Mouse (Mus musculus) Patski (cell line): ENCODE results near the gene Dhrs7. TPM values are rescaled to one million over a fixed set of nuclear protein-coding genes. Genes with fewer than 3 reads are reported as not detected.
"Not testable (repeated sequence)": the region's sequence is repeated elsewhere in the genome, so short reads cannot be mapped to it uniquely, and the experiment has no call there.

Experiments used
- ATAC-seq: fragments of 100-300 bp; one replicate; pipeline ENCODE4 v1.8.0; 2021
- CTCF ChIA-PET: fragments of 350-600 bp; sonication (Branson Sonifier 250); formaldehyde crosslinking; loops from one replicate; lab custom pipeline; 2022; ENCODE audit warnings: inconsistent platforms; lab: Charles Lee
- POLR2A ChIA-PET: fragments of 350-600 bp; sonication (Branson Sonifier 250); formaldehyde crosslinking; loops from one replicate; lab custom pipeline; 2022; ENCODE audit warnings: antibody characterized with exemption, inconsistent platforms; lab: Charles Lee
- DNase-seq: peaks from one replicate; pipeline ENCODE4 v3.0.0-alpha.2; 2011; ENCODE audit warnings: low read depth, low spot score
- H3K27me3 ChIP-seq: fragments of 371-371 bp; one replicate; pipeline ENCODE4 v1.5.1; 2021
- CTCF ChIP-seq: fragments of 100-300 bp; IDR thresholded peaks from one replicate; pipeline ENCODE4 v1.5.1; 2021
- in situ Hi-C: fragments of 300-500 bp; cut with MboI; formaldehyde crosslinking; loops from 3 replicates; pipeline ENCODE4 v1.11.1; 2018; ENCODE audit warnings: low pct_unique_long_range_greater_than_20kb, mixed read lengths
- polyA plus RNA-seq: library from polyadenylated mRNA; unstranded; gene quantifications from one replicate; pipeline ENCODE4 v1.2.3, GENCODE M21; 2021

The Dhrs7 gene
- 53.0 TPM for polyA plus RNA-seq

DNA sequence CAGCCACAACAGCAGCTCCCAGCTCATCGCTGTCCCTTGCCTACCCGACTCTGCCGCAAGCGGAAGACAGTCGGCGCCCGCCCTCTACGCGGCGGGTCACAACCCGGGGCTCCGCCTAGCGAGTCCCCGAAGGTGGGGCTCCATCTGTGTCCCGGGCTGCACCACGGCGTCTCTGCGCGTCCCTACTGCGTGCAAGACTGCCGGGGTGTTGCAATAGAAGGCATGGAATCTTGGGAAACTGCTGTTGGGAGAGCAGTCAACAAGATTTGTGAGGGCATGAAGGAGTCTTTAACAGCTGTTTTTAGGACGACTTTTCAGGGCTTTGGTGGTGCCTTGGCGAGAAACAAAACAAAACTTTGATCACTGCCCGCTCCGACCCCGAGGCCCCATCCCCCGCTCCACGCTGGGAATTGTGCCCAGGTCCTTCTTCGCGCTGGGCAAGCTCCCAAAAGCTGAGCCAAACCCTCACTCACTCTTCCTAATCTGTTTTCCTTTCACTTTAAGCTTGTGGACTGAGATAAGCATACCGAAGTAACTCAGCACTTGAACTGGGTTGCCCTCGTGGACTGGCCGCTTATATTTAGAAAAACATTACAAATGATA is at the start of gene Dhrs7:
Gene Dhrs7, minus strand, starts transcription at position 175 of the 603 bp plus-strand sequence.
- ChIA-PET CTCF (interaction anchor here (1.0 to 1.2 kb wide), 2 partner anchors 10 to 12 kb away, joined by 3 read pairs; no protein-coding TSS in a partner anchor), POLR2A (no interaction called here)
- ATAC-seq (peak; percentile 99), DNase-seq (peak; percentile 27)
- in situ Hi-C loops, result no loop called here
- no peaks in the 10 kb centered on the region for H3K27me3 ChIP-seq
- TF ChIP-seq CTCF, result no peak

GRCm38 (mm10) chr12:72709981-72710380 is 45.3 kb upstream of the Dhrs7 start:
- DNase-seq, result no peak
- ChIA-PET POLR2A (no interaction called here), CTCF (interaction anchor here (1.7 kb wide), 1 partner anchor 9 kb away, joined by 4 read pairs; no protein-coding TSS in a partner anchor)
- H3K27me3 ChIP-seq, result peaks cover 8% of the 10 kb centered on the region
- ATAC-seq, result no peak
- in situ Hi-C loops, result no loop called here
- TF ChIP-seq CTCF, result no peak

DNA sequence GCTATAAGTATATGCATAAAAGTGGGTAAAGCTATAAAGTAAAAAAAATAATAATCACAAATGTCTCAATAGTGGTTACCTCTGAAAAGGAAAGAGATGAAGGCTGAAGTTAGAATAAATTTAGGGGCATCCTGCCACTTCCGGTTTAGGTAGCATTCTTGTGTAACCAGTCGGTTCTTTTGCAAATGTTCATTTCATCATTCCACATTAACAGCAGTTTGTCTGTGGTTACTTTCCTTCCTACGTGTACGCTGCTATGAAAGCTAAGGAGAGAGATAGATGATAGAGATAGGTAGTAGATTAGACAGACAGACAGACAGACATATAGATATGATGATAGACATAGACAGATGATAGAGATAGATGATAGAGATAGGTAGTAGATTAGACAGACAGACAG is 39.4 kb upstream of the Dhrs7 start:
- DNase-seq (no peak), ATAC-seq (no peak)
- CTCF ChIA-PET, result interaction anchor here (1.1 kb wide), 1 partner anchor 11 kb away, joined by 3 read pairs; no protein-coding TSS in a partner anchor
- POLR2A ChIA-PET, result no interaction called here
- peaks cover 8% of the 10 kb centered on the region for H3K27me3 ChIP-seq
- in situ Hi-C loops, result no loop called here
- TF ChIP-seq CTCF, result no peak

- no peak for TF ChIP-seq CTCF
- DNase-seq (no peak), ATAC-seq (no peak)
- ChIA-PET CTCF (no interaction called here), POLR2A (no interaction called here)
- in situ Hi-C loops, result no loop called here
- H3K27me3 ChIP-seq, result peaks cover 16% of the 10 kb centered on the region
Measured at GRCm38 (mm10) chr12:72700013-72700412, 35.3 kb upstream of the Dhrs7 start.

DNA sequence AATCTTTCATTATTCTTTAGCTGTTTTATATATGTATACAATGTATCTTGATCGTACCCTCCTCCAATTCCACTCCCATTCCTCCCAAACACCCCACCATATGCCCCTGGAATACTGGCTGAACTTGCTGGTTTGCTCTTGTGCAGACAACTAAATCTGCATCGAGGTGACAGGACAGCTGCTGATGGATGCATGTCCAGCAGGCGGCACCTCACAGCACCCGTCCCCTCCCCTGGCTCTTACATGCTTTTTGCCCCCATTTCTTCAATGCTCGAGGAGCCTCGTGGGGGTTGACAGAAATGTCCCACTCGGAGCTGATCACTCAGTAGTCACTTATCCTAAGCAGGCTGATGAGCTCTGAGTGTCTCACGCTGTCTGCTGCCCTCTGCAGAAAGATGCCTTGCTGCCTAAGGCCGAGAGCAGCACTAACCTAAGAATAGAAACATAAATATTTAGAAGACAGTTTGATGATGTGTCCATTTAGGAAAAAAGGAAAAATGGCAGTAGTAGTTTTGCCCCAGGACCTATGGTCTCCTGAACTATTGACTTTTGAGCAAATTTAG is 30.3 kb upstream of the Dhrs7 start:
- DNase-seq, result no peak
- H3K27me3 ChIP-seq, result peaks cover 9% of the 10 kb centered on the region
- in situ Hi-C loops, result loop anchor here (10.0 kb wide), 1 partner anchor 280 kb away; no protein-coding TSS in a partner anchor
- ChIA-PET POLR2A (interaction anchor here (0.6 kb wide), 1 partner anchor 28 kb away, joined by 3 read pairs; no protein-coding TSS in a partner anchor), CTCF (no interaction called here)
- TF ChIP-seq CTCF, result peak; percentile 38
- no peak for ATAC-seq

DNA sequence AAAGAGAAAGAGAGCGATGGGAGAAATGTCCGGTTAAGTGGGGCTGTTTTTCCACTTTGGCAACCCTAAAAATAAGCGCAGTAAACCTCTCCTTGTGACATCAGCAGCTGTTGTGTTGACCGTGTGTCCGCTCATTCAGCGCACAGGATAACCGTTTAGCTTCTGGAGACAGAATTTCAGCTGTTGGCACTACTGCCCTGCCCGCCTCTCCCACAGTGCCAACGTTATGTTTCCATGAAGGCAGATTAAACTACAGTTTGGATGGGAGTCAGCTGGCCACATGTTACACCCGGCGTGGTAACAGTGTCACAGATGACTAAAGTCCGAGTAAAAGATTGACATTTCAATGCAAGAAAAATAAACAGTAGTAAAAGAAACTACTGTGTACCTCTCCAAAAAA is 29.7 kb upstream of the Dhrs7 start:
- no peak for TF ChIP-seq CTCF
- ChIA-PET CTCF (interaction anchor here (1.0 kb wide), 1 partner anchor 282 kb away, joined by 4 read pairs; no protein-coding TSS in a partner anchor), POLR2A (no interaction called here)
- in situ Hi-C loops, result loop anchor here (10.0 kb wide), 1 partner anchor 280 kb away; no protein-coding TSS in a partner anchor
- ATAC-seq (no peak), DNase-seq (no peak)
- H3K27me3 ChIP-seq, result peaks cover 12% of the 10 kb centered on the region

- ChIA-PET CTCF (interaction anchor here (0.8 to 1.0 kb wide), 5 partner anchors 9 to 282 kb away, joined by 3 to 4 read pairs (median 3); no protein-coding TSS in a partner anchor), POLR2A (no interaction called here)
- no peak for DNase-seq
- in situ Hi-C loops, result loop anchor here (10.0 kb wide), 1 partner anchor 281 kb away; no protein-coding TSS in a partner anchor
- TF ChIP-seq CTCF, result peak; percentile 31
- ATAC-seq, result no peak
- peaks cover 16% of the 10 kb centered on the region for H3K27me3 ChIP-seq
Measured at GRCm38 (mm10) chr12:72693895-72694294, 29.2 kb upstream of the Dhrs7 start.

DNA sequence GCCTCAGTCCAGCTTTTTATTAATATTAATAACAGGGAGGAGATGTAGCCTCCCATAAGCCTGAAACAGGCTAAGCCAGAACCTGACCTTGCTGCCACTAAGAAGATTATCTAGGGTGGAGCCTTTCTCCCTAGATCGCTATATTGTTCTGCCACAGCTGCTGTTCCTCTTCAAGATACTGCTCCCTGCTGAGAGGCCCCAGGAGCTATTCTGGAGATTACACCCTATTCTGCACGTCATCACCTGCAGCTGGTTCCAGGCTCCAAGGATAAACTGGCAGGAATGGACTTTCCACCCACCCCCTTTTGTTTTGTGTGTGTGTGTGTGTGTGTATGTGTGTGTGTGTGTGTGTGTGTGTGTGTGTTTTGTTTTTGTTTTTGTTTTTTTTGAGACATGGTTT is 23.6 kb upstream of the Dhrs7 start:
- DNase-seq, ATAC-seq, CTCF ChIA-PET, in situ Hi-C loops, H3K27me3 ChIP-seq, POLR2A ChIA-PET: not testable (repeated sequence)

GRCm38 (mm10) chr12:72687741-72688140 is 23.0 kb upstream of the Dhrs7 start:
- CTCF ChIA-PET, POLR2A ChIA-PET, ATAC-seq, DNase-seq, H3K27me3 ChIP-seq, in situ Hi-C loops: not testable (repeated sequence)

DNA sequence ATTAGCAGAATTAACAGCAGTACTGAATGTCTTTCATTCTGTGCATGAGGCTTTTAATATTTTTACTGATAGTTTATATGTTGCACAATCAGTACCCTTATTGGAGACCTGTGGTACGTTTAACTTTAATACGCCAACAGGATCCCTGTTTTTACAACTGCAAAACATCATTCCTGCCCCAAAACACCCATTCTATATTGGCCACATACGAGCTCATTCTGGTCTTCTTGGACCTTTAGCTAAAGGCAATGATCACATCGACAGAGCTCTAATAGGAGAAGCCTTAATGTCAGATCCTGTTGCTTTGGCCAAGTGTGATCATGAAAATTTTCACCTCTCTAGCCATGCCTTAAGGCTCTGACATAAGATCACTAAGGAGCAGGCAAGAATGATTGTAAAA is 21.9 kb upstream of the Dhrs7 start:
- DNase-seq, CTCF ChIA-PET, POLR2A ChIA-PET, in situ Hi-C loops, H3K27me3 ChIP-seq, ATAC-seq: not testable (repeated sequence)

DNA sequence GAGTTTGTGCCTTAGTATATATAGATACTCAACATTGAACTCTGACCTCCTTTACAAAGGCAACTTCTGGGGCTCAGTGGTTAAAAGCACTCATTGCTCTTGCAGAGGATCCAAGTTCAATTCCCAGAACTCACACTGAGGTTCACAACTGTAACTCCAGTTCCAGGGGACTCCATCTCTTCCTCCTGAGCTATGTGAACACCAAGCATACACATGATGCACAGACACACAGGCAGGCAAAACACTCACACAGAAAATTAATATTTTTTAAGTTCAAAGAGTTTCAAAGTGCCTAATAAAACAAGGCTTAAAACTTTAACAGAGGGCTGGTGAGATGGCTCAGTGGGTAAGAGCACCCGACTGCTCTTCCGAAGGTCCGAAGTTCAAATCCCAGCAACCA is 18.9 kb upstream of the Dhrs7 start:
- DNase-seq (no peak), ATAC-seq (no peak)
- in situ Hi-C loops, result no loop called here
- H3K27me3 ChIP-seq, result no peaks in the 10 kb centered on the region
- ChIA-PET CTCF (interaction anchor here (1.0 kb wide), 1 partner anchor 10 kb away, joined by 3 read pairs; no protein-coding TSS in a partner anchor), POLR2A (no interaction called here)
- TF ChIP-seq CTCF, result no peak
